Mouse (Mus musculus) thymus, adult 2 months (tissue): Measurements from ENCODE around the gene Atpif1.

Source experiments
- CTCF ChIP-seq: fragments of 200-500 bp; IDR thresholded peaks from 2 replicates; pipeline ENCODE4 v1.5.1; 2012; ENCODE audit warnings: mild to moderate bottlenecking, control low read depth, low read length, moderate library complexity, borderline replicate concordance; ENCODE audit not compliant: control insufficient read depth, poor library complexity, insufficient read depth; ENCODE audit errors: extremely low read depth
- POLR2A ChIP-seq: fragments of 200-500 bp; IDR thresholded peaks from 2 replicates; pipeline ENCODE4 v1.6.1; 2012; ENCODE audit warnings: mild to moderate bottlenecking, low read length, control low read depth, moderate library complexity; ENCODE audit not compliant: control insufficient read depth, poor library complexity, insufficient read depth; ENCODE audit errors: extremely low read depth

- TF ChIP-seq POLR2A (no peak), CTCF (no peak)
Measured at GRCm38 (mm10) chr4:132527917-132528522, 5.4 kb downstream of the Atpif1 start.
